Mouse (Mus musculus): ENCODE data around the gene Mypn.

DNA sequence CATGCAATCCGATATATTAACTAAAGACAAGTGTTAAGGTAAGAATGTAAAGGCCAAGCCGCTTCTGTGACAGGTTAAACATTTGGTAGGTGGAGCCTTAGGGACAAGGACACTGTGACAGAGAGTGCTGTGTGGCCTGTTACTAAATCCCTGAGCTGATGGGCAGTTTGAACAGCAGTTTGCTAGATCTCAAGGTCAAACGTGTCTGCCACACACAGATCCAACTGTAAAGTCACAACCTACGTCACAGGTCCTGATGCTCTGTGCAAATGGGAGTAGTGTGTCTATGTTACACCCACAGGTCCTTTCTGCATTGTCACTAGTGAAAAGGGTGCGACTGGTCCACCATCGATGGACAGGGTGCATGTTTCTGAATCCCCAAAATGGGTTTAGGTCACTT lies 71.4 kb downstream of the Mypn start:
- TF ChIP-seq POLR2A (IDR thresholded peaks at IDR 0.05; ENCODE audit: low read depth, low read length) (no peak), CTCF (conservative IDR thresholded peaks at IDR 0.05 in 1 of 2, IDR thresholded peaks at IDR 0.05 in 1 of 2; ENCODE audit: low read depth in 2 of 2, low read length in 2 of 2) (no peak), UBTF (IDR thresholded peaks at IDR 0.05; ENCODE audit: low read depth, low read length) (no peak), CHD2 (IDR thresholded peaks at IDR 0.05; ENCODE audit: low read length) (no peak), MAFK (IDR thresholded peaks at IDR 0.05; ENCODE audit: insufficient replicate concordance, low read length) (no peak), ZNF384 (IDR thresholded peaks at IDR 0.05; ENCODE audit: low read depth, low read length) (no peak), MAX (IDR thresholded peaks at IDR 0.05; ENCODE audit: low read length) (no peak), E2F4 (IDR thresholded peaks at IDR 0.05; ENCODE audit: insufficient replicate concordance, low read depth, low read length) (no peak), MEF2A (IDR thresholded peaks at IDR 0.05; ENCODE audit: borderline replicate concordance, low read depth, low read length) (no peak)

Measured in CH12.LX (cell line).